Mouse (Mus musculus) lung, adult 2 months (tissue): Measurements from ENCODE around the gene Nprl3. TPM values are rescaled to one million over a fixed set of nuclear protein-coding genes. Genes with fewer than 3 reads are reported as not detected.

ENCODE experiments used
- DNase-seq: peaks from one replicate; pipeline ENCODE4 v3.0.0; 2022
- H3K4me1 ChIP-seq: fragments of 200-500 bp; 2 replicates; pipeline ENCODE4 v1.6.1; 2011; ENCODE audit warnings: low read length; ENCODE audit not compliant: control insufficient read depth, insufficient read depth
- H3K4me3 ChIP-seq: fragments of 200-500 bp; replicated peaks from 2 replicates; pipeline ENCODE3; 2011; ENCODE audit warnings: low read depth, mild to moderate bottlenecking, control low read depth, low read length; ENCODE audit errors: extremely low read depth
- CTCF ChIP-seq: fragments of 200-500 bp; IDR thresholded peaks from 2 replicates; pipeline ENCODE4 v1.5.1; 2011; ENCODE audit warnings: mild to moderate bottlenecking, low read length, control low read depth; ENCODE audit not compliant: insufficient read depth
- POLR2A ChIP-seq: fragments of 200-500 bp; IDR thresholded peaks from 2 replicates; pipeline ENCODE4 v1.6.1; 2011; ENCODE audit warnings: low read depth, mild to moderate bottlenecking, control low read depth, low read length, borderline replicate concordance; ENCODE audit errors: extremely low read depth
- WGBS: fragments of 180-500 bp; shearing (Covaris S2); methylation state at CpG from one replicate; pipeline ENCODE4 v1.1.7; 2018; 5-methylcytosine and 5-hydroxymethylcytosine counted together
- polyA plus RNA-seq: library from polyadenylated mRNA; depleted of rRNA; stranded (reverse); fragments of >200 nt; gene quantifications from 2 replicates; pipeline ENCODE4 v1.2.3, GENCODE M21; 2012

Nprl3 gene
- polyA plus RNA-seq, 1 experiment = 85.7 TPM

- H3K4me1 ChIP-seq = peaks cover 31% of the 10 kb centered on the region
- TF ChIP-seq POLR2A = no peak
- TF ChIP-seq CTCF = no peak
- H3K4me3 ChIP-seq = no peak overlapping the region
- DNase-seq = no peak
- 94% methylated on average over 9 of the region's 9 CpGs for WGBS
Measured at GRCm38 (mm10) chr11:32227555-32227954, 40.0 kb downstream of the Nprl3 start.

DNA sequence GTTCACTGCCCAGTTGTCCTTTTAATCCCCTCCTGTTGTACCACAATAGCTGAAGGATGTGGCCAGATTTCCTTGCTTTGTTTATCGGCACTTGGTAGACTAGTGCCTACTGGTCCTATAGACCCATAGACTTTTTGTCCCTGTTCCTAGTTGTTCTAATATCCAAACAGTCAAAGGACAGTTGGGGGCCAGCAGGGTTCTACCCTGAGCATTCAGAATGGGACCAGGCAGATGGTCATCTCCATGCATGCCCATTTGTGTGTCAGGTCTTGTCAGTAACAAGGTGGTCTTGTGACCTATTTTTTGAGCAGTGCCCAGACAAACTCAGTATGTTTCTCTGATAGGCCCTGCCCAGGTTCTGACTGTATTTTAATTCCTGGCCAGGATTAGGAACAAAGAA, 40.5 kb downstream of the Nprl3 start:
- 18% methylated on average over 1 of the region's 1 CpGs for WGBS
- no peak for DNase-seq
- no peak for TF ChIP-seq CTCF
- no peak for TF ChIP-seq POLR2A
- Histone ChIP-seq H3K4me3 (peak overlapping the region; percentile 82), H3K4me1 (peaks cover 35% of the 10 kb centered on the region)

DNA sequence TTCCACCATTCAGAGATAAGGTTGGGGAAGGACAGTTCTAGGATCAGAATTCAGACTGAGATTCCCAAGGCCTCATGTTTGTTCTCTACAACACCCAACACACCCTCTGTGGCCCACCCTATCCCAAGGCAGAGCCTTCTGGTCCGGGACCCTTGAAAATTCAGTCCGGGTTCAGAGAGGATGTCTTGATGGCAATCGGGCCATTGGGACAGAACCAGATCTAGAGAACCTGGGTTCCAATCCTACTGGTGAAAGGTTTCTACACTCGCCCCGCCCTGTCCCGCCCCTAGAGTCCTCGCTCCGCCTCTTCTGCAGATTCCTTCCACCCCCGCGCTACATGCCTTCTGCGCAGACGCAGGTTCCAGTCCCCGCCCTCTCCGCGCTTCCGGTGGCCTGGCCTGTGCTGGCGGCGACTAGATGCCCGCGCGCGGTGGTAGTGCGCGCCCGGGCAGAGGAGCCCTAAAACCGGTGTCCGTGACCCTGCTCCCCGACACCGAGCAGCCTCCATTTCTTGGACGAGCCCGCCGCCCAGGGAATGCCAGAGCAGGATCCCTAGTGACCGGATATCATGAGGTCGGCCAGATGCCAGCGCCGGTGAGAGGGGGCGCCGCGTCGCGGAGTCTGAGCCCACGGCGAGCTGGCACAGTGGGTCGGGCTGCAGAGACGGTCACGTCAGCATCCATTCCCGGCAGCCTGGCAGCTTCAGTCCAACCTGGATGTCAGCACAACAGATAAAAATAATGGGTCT, 41.2 kb downstream of the Nprl3 start, which contains the start of gene Mpg:
TSS of gene Mpg (plus strand) at position 382 of the 748 bp plus-strand sequence.
- 3% methylated on average over 47 of the region's 47 CpGs for WGBS

DNA sequence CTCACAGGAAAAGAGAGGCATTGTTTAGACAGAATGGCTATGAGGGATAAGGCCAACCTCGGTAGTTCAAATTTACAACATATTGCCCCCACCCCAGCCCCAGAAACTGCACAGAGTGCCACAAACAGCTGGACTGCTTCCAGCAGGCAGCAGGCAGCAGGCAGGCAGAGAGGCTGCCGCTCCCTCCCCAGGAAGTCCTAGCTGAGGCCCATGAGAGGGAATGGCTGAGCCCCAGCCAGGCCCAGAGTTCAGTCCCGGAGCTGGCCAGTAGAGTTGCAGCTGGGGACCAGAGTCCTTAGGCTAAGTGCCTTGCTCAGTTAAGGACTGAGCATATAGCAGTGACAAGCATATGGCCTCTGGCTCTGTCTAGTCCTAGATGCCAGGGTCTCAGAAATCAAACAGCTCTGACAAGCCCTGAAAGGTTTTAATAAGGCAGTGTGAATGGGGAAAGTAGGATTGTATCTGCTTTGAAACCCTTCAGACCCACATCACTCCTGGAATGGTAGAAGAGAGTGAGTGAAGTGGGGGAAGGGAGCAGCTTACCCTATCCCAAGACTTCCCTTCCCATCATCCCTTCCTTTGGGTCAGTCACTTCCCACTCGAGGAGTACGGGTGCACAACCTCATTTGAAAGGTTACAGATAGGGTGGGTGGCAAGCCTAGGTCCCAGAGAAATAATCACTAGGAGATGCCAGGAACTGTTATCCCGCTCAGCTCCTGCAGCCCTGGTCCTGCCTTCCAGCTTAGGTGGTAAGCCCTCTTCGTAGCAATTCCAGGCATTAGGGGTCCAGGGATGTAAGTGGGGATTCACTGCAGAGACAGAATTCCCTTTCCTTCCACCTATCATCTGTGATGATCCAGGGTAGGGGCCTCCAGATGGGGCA, 42.0 kb downstream of the Nprl3 start:
- TF ChIP-seq POLR2A (no peak), CTCF (no peak)
- H3K4me1 ChIP-seq = peaks cover 38% of the 10 kb centered on the region
- 30% methylated on average over 7 of the region's 7 CpGs for WGBS
- peak; percentile 52 for DNase-seq
- no peak overlapping the region for H3K4me3 ChIP-seq

More for the DNA sequence above, 41.2 kb downstream of the Nprl3 start, which contains the start of gene Mpg:
- TF ChIP-seq CTCF (no peak), POLR2A (peak; percentile 90)
- Histone ChIP-seq H3K4me1 (peaks cover 35% of the 10 kb centered on the region), H3K4me3 (peak within 1 kb of the TSS; percentile 82)
- DNase-seq = peak; percentile 86

- Histone ChIP-seq H3K4me1 (peaks cover 38% of the 10 kb centered on the region), H3K4me3 (no peak overlapping the region)
- TF ChIP-seq CTCF (no peak), POLR2A (no peak)
- 0% methylated on average over 4 of the region's 4 CpGs for whole genome bisulfite sequencing
- peak; percentile 85 for DNase-seq
Measured at GRCm38 (mm10) chr11:32224468-32225139, 42.9 kb downstream of the Nprl3 start.

DNA sequence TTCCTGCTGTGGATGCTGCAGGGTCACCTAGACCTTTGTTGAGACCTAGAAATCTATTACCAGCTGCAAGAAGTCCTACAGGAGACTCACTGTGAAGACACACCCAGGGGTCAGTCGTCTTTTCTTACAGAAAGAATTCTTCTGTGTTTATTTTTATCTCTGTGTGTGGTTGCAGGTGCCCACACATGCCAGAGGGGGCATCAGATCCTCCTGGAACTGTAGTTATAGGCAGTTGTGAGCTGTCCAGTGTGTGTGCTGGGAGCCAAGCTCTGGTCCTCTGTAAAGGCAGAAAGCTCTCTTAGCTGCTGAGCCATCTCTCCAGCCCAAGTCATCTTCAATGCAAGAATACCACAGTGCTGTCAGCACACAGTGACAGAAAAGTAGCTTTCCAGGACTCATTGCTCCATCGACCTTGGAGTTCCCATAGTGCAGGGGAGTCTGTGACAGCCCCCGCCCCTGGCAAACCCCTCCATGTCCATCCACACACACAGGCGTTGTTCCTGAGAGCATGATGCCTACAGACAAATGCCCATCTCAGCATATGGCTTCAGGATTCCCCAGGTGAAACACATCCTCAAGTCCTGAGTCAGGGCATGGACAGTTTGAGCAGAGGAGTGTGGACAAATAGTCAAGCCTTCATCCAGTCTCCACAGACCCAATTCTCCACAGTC, 44.1 kb downstream of the Nprl3 start:
- DNase-seq = no peak
- 68% methylated on average over 4 of the region's 4 CpGs for WGBS
- H3K4me1 ChIP-seq = peaks cover 42% of the 10 kb centered on the region
- no peak overlapping the region for H3K4me3 ChIP-seq
- TF ChIP-seq CTCF = no peak
- no peak for TF ChIP-seq POLR2A

DNA sequence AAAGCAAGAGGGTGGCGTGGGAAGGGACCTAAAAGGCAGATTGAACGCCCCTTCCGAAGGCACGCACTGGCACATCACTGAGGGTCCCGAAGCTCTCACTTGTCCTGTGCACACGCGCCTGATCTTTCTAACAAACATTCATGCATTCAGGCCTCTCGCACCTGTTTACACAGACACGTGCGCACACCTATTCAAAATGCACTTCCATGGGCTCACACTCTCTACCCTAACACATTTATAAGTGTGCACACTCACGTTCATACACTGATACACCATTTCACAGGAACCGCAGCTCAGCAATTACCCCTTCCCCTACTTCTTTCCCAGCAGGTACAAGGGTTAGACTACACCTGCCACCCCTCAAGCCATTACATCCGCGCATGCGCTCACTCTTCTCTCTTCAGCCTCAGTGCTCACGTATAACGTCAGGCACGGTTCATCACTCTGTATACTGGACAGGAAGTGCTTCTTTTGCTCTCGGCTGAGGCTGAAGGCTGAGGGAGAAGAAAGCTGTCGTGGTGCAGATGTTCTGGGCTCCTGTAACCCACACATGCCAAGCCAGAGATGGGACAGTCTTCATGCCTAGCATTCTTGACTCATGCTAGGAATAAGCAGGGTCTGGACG, 44.8 kb downstream of the Nprl3 start:
- 11% methylated on average over 21 of the region's 21 CpGs for WGBS
- Histone ChIP-seq H3K4me1 (peaks cover 42% of the 10 kb centered on the region), H3K4me3 (peak overlapping the region; percentile 30)
- TF ChIP-seq POLR2A = no peak
- TF ChIP-seq CTCF = no peak
- DNase-seq = no peak

DNA sequence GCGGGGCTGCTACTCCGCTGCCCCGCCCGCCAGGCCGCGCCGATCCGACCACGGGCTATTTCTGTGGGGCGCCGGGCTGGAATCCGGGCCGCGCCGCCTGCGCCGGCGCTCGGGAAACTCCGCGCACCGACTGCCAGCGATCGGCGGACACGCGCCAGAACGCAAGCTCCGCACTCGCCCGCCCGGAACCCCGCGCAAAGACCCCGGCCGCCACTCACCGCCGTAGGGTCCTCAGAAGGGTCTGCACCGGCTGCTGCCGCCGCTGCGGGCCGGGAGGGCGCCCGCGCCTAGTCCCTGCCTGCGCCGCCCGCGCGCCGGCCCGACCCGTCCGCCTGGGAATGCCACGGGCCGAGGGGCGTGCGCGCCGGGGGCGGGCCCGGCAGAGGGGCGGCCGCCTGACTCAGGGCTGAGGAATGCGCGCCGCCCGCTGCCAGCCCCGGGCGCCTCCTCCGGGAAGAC, 45.5 kb downstream of the Nprl3 start, which contains the start of gene Rhbdf1:
TSS of gene Rhbdf1 (minus strand) at position 350 of the 459 bp plus-strand sequence.
- H3K4me3 ChIP-seq = peak within 1 kb of the TSS; percentile 85
- TF ChIP-seq CTCF (no peak), POLR2A (peak; percentile 17; the same call in 1 of the 2 replicates)
- peak; percentile 67 for DNase-seq
- under 1% methylated on average over 70 of the region's 72 CpGs for WGBS
- H3K4me1 ChIP-seq = peaks cover 42% of the 10 kb centered on the region
